Mouse (Mus musculus): Measurements from ENCODE around the gene Bank1. TPM values are rescaled to one million over a fixed set of nuclear protein-coding genes. Genes with fewer than 3 reads are reported as not detected.

Gene Bank1
- polyA plus RNA-seq, 1 experiment from 2014 or later: 0.33 TPM

DNA sequence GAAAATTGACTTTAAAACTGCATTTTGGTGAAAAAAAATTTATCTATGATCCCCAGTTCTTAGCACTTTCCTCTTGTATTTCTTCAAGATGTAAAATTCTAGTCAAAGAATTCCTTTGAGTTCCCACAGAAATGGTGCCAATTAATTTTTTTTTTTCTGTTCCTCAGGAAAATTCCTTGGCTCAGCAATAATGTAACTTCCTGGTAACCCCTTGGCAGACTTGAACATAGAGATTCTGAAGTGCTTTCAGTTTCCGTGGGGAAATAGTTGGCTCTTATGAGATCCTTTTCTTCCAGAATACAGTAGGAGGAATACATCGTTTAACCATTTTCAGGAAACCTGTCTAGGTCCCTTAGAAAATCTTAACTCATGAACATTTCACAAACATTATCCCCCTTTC, 247.3 kb downstream of the Bank1 start:
- no peak for DNase-seq (ENCODE audit: low spot score)
- WGBS: 73% methylated on average over 2 of the region's 2 CpGs
- Histone ChIP-seq H3K4me1 (no peaks in the 10 kb centered on the region), H3K27ac (no peak overlapping the region), H3K4me3 (no peak overlapping the region), H3K36me3 (no peaks in the 10 kb centered on the region), H3K9me3 (no peaks in the 10 kb centered on the region), H3K27me3 (ENCODE audit: insufficient read depth, poor library complexity, severe bottlenecking) (no peaks in the 10 kb centered on the region)

DNA sequence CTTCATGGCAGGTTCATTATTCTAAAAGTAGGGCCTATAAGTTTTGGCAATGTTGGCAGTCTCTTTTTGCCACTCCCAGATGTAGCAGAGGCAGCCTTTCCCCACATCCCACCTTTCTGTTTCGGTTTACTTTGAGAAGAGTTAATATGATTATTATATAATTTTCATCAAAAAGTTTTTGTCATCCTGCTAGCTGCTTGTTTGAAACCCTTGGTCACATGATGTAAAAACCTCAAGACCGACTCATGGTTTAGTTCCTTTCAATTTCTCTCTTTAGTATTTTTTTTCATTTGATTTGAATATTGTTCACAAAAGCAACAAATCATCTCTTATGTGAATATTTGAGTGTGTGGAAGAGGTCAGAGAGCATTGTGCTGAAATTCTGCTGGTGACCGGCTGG, 255.5 kb downstream of the Bank1 start:
- WGBS: 84% methylated on average over 3 of the region's 3 CpGs
- H3K27ac ChIP-seq: no peak overlapping the region
- no peak for DNase-seq (ENCODE audit: low spot score)
- H3K9me3 ChIP-seq: no peaks in the 10 kb centered on the region
- H3K4me1 ChIP-seq: no peaks in the 10 kb centered on the region
- H3K27me3 ChIP-seq (ENCODE audit: insufficient read depth, poor library complexity, severe bottlenecking): no peaks in the 10 kb centered on the region
- H3K4me3 ChIP-seq: no peak overlapping the region
- no peaks in the 10 kb centered on the region for H3K36me3 ChIP-seq

DNA sequence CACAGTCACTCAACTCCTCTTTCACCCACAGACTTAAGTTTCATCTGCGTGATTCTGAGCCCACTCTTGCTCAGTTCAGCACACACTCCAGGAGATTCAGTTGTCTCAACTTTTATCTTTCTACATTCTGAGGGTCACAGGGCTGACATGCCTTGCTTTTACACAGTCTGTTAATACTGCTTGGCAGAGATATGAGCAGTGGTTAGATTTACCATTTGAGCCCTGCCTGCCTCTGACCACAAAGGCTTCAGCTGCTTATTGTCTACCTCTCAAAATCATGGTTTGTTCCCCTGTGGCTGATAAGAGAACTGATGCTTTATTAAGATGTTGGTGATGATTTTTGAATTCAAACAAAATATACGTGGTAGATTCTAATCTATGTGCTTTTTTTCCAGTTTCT, 264.0 kb downstream of the Bank1 start:
- WGBS: 76% methylated on average over 2 of the region's 2 CpGs
- Histone ChIP-seq H3K4me3 (no peak overlapping the region), H3K36me3 (no peaks in the 10 kb centered on the region), H3K27ac (no peak overlapping the region), H3K4me1 (no peaks in the 10 kb centered on the region), H3K9me3 (no peaks in the 10 kb centered on the region), H3K27me3 (ENCODE audit: insufficient read depth, poor library complexity, severe bottlenecking) (no peaks in the 10 kb centered on the region)
- DNase-seq (ENCODE audit: low spot score): no peak

DNA sequence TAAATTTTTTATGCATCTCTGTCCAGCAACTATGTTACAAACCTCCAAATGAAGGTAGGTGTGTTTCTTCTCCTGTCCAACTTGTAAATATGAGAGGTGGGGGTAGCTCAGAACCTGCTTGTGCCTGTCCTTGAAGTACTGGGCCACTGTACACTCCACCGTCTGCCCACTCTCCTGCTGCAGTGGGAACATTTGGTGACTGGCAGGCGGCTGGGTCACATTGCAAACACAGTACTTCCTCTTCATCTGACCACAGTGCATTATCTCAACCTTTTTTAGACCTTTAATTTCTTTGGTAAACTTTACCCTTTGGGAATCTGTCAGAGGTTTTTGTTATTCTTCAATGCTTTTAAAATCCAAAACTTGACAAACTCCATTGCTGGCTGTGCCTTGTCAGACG, 275.2 kb downstream of the Bank1 start:
- Histone ChIP-seq H3K4me3 (no peak overlapping the region), H3K9me3 (no peaks in the 10 kb centered on the region), H3K27ac (no peak overlapping the region), H3K27me3 (ENCODE audit: insufficient read depth, poor library complexity, severe bottlenecking) (no peaks in the 10 kb centered on the region), H3K36me3 (no peaks in the 10 kb centered on the region), H3K4me1 (no peaks in the 10 kb centered on the region)
- DNase-seq (ENCODE audit: low spot score): no peak
- WGBS: 77% methylated on average over 3 of the region's 3 CpGs

DNA sequence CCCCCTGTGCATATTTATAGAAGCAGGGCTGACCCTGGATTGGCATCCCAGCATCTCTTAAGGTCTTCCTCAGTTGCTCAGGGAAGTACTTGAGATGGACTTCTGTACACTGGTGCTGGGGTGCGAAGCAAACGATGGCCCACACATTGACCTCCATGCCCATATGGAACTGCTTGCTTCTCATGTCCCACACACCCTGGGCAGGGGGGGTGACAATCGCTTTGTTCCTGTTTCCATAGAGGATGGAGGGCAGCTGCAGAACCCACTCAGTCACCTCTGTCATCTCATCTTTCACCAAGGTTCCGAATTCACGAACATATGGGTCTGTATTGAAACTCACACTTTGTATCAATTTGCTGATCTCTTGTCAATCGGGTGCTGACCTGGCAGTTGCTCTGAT, 275.7 kb downstream of the Bank1 start:
- Histone ChIP-seq H3K4me1 (no peaks in the 10 kb centered on the region), H3K9me3 (no peaks in the 10 kb centered on the region), H3K27ac (no peak overlapping the region), H3K36me3 (no peaks in the 10 kb centered on the region), H3K27me3 (ENCODE audit: insufficient read depth, poor library complexity, severe bottlenecking) (no peaks in the 10 kb centered on the region), H3K4me3 (no peak overlapping the region)
- 84% methylated on average over 6 of the region's 6 CpGs for WGBS
- DNase-seq (ENCODE audit: low spot score): no peak

DNA sequence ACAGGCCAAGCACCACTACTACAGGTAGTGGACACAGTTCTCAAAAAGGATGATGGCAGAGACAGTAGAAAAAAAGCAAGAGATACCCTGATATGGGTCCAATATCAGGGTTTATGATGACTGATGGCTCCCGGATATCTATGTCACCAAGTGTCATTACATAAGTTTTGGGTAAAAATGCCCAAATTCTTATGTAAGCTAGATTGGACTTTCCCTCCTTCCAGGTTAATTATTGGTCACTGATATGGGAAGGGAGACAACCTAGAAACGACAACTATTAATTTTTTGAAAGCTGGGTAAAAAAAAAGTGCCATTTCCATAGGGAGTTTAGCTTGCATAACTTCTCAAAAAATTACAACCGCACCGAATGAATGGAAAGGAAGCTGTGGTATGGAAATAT, 277.8 kb downstream of the Bank1 start:
- H3K27me3 ChIP-seq (ENCODE audit: insufficient read depth, poor library complexity, severe bottlenecking): no peaks in the 10 kb centered on the region
- no peak for DNase-seq (ENCODE audit: low spot score)
- no peak overlapping the region for H3K4me3 ChIP-seq
- H3K27ac ChIP-seq: no peak overlapping the region
- peaks cover 3% of the 10 kb centered on the region; the same call in 1 of the 2 replicates for H3K9me3 ChIP-seq
- 83% methylated on average over 4 of the region's 4 CpGs for WGBS
- H3K4me1 ChIP-seq: no peaks in the 10 kb centered on the region
- no peaks in the 10 kb centered on the region for H3K36me3 ChIP-seq

DNA sequence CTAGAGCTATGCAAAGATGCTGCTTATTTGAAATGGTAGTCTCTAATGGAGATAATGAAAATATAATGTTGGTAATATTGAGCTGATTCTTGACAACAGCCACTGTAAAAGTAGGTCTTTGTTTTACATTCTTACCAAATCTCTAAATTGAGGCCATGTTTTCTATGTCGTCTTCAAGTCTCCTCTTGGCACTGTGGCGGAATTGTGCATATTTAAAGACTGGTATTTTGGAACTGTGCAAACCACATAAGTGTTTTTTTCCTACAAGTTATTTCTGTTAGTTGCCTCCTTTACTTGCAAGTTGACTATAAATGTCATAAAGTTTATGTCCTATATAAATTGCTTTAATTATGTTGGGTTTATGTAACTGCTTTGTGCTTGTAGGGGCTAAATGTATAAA, 280.5 kb downstream of the Bank1 start:
- H3K4me1 ChIP-seq: no peaks in the 10 kb centered on the region
- no peaks in the 10 kb centered on the region for H3K27me3 ChIP-seq (ENCODE audit: insufficient read depth, poor library complexity, severe bottlenecking)
- WGBS: 84% methylated on average over 2 of the region's 2 CpGs
- no peaks in the 10 kb centered on the region for H3K36me3 ChIP-seq
- DNase-seq (ENCODE audit: low spot score): no peak
- peaks cover 3% of the 10 kb centered on the region; the same call in 1 of the 2 replicates for H3K9me3 ChIP-seq
- H3K4me3 ChIP-seq: no peak overlapping the region
- H3K27ac ChIP-seq: no peak overlapping the region

DNA sequence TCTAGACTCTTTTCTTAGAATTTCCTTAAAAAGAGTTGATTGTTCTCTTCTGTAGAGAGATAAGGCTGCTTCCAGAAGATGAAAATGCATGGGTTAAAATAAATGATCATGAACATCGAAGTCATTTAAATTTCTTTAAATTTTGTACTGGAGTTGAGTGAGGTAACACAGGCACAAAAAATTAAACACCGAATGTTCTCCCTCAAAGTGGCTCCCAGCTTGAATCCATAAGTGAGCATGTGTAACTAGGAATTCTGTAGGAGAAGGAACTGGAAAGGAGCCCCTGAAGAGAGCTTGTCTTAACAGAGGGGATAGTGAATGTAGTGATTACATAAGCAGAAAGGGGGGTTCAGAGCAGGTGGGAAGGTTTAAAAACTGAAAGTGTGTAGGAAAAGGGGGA, 285.8 kb downstream of the Bank1 start:
- no peak overlapping the region for H3K4me3 ChIP-seq
- WGBS: 82% methylated on average over 2 of the region's 2 CpGs
- peaks cover 3% of the 10 kb centered on the region; the same call in 1 of the 2 replicates for H3K9me3 ChIP-seq
- peaks cover 10% of the 10 kb centered on the region for H3K4me1 ChIP-seq
- H3K27ac ChIP-seq: no peak overlapping the region
- no peak for DNase-seq (ENCODE audit: low spot score)
- no peaks in the 10 kb centered on the region for H3K36me3 ChIP-seq
- no peaks in the 10 kb centered on the region for H3K27me3 ChIP-seq (ENCODE audit: insufficient read depth, poor library complexity, severe bottlenecking)

DNA sequence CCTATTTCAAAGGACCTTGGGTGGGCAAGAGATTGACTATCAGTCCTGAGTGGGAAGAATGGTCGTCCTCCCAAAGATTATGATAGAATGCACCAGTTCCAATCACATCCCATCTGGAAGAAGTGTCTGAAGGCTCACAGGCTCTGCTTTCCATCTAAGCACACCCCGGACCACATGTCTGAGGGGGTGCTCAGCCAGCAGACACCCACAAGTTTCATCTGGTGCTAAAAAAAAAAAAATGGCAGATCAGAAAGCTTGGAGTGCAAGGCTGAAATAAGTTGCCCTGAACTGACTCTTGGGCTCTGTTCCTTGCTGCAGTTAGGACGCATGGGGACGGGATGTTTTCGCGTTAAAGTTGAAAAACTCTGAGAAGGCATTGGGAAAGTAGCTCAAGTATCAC, 286.4 kb downstream of the Bank1 start:
- 83% methylated on average over 6 of the region's 6 CpGs for WGBS
- DNase-seq (ENCODE audit: low spot score): no peak
- Histone ChIP-seq H3K36me3 (no peaks in the 10 kb centered on the region), H3K4me3 (no peak overlapping the region), H3K27me3 (ENCODE audit: insufficient read depth, poor library complexity, severe bottlenecking) (no peaks in the 10 kb centered on the region), H3K9me3 (peaks cover 3% of the 10 kb centered on the region; the same call in 1 of the 2 replicates), H3K27ac (no peak overlapping the region), H3K4me1 (peaks cover 10% of the 10 kb centered on the region)

DNA sequence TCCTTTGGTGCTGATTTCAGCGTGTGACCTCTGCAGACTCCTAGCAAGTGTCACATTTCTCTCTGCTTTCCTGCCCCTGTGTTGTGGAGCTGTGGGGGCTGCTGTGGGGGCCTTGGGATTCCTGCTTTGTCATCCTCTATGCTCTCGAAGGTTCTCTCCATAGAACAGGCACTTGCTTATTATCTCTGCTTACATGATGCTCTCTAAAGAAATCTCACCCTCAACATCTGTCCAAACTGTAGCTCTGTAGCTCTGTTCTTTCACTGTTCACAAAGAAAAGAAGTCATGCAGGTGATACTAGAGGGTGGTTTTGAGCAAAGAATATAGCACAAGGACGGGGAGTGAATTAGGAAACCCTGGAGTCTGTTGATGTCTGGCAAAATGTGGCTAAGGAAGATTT, 288.6 kb downstream of the Bank1 start:
- no peak overlapping the region for H3K4me3 ChIP-seq
- DNase-seq (ENCODE audit: low spot score): no peak
- peaks cover 10% of the 10 kb centered on the region for H3K4me1 ChIP-seq
- H3K9me3 ChIP-seq: no peaks in the 10 kb centered on the region
- WGBS: 38% methylated on average over 3 of the region's 3 CpGs
- H3K27ac ChIP-seq: no peak overlapping the region
- H3K36me3 ChIP-seq: no peaks in the 10 kb centered on the region
- H3K27me3 ChIP-seq (ENCODE audit: insufficient read depth, poor library complexity, severe bottlenecking): no peaks in the 10 kb centered on the region

DNA sequence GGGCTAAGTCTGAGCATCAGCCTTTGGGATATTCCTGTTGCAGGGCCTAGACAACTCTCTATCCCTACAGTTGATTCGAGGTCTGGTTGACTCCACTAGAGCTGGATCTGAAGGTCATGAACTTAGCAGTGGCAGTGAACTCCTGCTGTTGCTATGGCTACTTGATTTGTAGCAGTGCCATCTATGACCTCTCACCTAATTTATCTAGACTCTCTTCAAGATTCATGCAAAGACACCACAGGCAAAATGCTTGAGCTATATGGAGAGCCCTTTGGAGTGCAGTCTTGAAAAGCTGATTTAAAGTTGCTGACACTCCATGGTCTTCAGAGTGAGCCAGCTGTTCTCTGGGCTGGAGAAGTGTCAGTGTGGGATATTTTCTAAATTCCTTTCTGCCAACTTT, 290.1 kb downstream of the Bank1 start:
- no peak for DNase-seq (ENCODE audit: low spot score)
- Histone ChIP-seq H3K27ac (no peak overlapping the region), H3K4me3 (no peak overlapping the region), H3K36me3 (no peaks in the 10 kb centered on the region), H3K4me1 (peaks cover 10% of the 10 kb centered on the region), H3K27me3 (ENCODE audit: insufficient read depth, poor library complexity, severe bottlenecking) (no peaks in the 10 kb centered on the region), H3K9me3 (no peaks in the 10 kb centered on the region)
- 35% methylated on average over 1 of the region's 1 CpGs for WGBS

DNA sequence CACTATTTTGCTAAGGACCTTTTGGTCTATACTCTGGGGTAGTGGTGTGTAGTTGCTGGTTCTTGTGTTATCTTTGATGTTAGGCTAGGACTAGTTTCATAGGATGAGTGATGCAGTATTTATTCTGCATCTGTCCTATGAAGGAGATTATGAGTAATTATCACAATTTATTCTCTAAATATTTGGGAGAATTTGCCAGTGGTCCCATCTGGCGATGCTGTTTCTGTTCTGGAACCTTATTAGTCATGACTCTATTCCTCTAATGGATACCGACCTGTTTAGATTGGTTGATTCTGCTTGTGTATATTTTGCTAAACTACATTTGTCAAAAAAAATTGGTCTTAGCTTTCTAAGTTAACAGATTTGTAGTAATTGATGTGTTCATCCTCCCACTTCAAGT, 301.0 kb downstream of the Bank1 start:
- H3K4me1 ChIP-seq: no peaks in the 10 kb centered on the region
- no peak for DNase-seq (ENCODE audit: low spot score)
- H3K36me3 ChIP-seq: no peaks in the 10 kb centered on the region
- WGBS: 88% methylated on average over 2 of the region's 2 CpGs
- no peak overlapping the region for H3K27ac ChIP-seq
- H3K27me3 ChIP-seq (ENCODE audit: insufficient read depth, poor library complexity, severe bottlenecking): no peaks in the 10 kb centered on the region; the same call in 1 of the 2 replicates
- H3K4me3 ChIP-seq: no peak overlapping the region
- H3K9me3 ChIP-seq: no peaks in the 10 kb centered on the region

DNA sequence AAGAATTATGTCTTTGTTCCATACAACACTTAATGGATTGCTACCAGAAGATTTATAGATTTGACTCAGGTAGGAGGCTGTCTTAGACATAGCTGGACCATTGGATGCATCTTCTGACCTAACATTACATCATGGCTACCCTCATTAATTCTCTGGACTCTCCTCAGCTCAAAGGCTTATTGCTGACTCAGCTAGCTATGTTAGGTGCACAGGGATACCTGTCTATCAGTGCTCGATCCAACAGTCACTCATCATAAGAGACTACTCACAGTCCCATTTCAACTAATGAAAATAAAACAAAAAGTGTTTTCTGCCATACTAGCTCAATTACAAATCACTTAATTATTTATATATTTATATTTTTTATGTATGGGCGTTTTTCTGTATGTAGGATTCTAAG, 308.3 kb downstream of the Bank1 start:
- WGBS: 77% methylated on average over 2 of the region's 2 CpGs
- H3K27ac ChIP-seq: no peak overlapping the region
- H3K4me3 ChIP-seq: no peak overlapping the region
- DNase-seq (ENCODE audit: low spot score): no peak
- peaks cover 4% of the 10 kb centered on the region; the same call in 1 of the 2 replicates for H3K27me3 ChIP-seq (ENCODE audit: insufficient read depth, poor library complexity, severe bottlenecking)
- peaks cover 6% of the 10 kb centered on the region; the same call in 1 of the 2 replicates for H3K4me1 ChIP-seq
- no peaks in the 10 kb centered on the region for H3K9me3 ChIP-seq
- no peaks in the 10 kb centered on the region for H3K36me3 ChIP-seq

DNA sequence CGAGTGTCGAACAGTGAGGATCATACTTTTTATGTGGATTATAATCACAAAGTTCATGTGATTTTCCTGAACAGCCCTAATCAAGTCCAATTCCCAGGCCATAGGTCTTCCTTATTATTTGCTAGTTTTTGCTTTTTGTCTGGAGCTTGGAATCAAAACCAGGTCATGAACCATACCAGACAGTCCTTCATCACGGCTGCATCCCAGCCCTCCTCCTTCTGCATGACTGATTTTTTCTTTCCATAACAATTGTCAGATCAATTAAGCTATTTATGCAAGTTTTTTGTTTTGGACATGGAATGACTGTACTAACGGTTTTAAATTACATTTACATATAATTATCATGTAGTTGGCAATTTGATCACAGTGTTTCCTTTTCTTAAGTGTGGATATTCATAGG, 315.2 kb downstream of the Bank1 start:
- 90% methylated on average over 4 of the region's 4 CpGs for WGBS
- Histone ChIP-seq H3K4me3 (no peak overlapping the region), H3K36me3 (no peaks in the 10 kb centered on the region), H3K27me3 (ENCODE audit: insufficient read depth, poor library complexity, severe bottlenecking) (peaks cover 8% of the 10 kb centered on the region; the same call in 1 of the 2 replicates), H3K4me1 (peaks cover 25% of the 10 kb centered on the region), H3K27ac (no peak overlapping the region), H3K9me3 (no peaks in the 10 kb centered on the region)
- no peak for DNase-seq (ENCODE audit: low spot score)
